Mouse (Mus musculus): ENCODE results near the gene Cdc42se1. TPM values are rescaled to one million over a fixed set of nuclear protein-coding genes. Genes with fewer than 3 reads are reported as not detected.

Gene Cdc42se1
- total RNA-seq, 2 experiments from 2014 or later, result 62.8 to 75.0 TPM

GRCm38 (mm10) chr3:95282381-95282864 lies 53.9 kb downstream of the Cdc42se1 start:
- DNase-seq (ENCODE audit: low spot score in 2 of 2), result peak; percentile 40 to 57

GRCm38 (mm10) chr3:95282865-95283588 lies 54.5 kb downstream of the Cdc42se1 start:
- peak; percentile 73 to 74 for DNase-seq (ENCODE audit: low spot score in 2 of 2)

- DNase-seq (ENCODE audit: low spot score in 2 of 2), result no peak
Measured at GRCm38 (mm10) chr3:95283589-95283941, 55.0 kb downstream of the Cdc42se1 start.

GRCm38 (mm10) chr3:95284062-95284461 lies 55.5 kb downstream of the Cdc42se1 start:
- no peak for DNase-seq (ENCODE audit: low spot score in 2 of 2)

GRCm38 (mm10) chr3:95284501-95285281 lies 56.2 kb downstream of the Cdc42se1 start:
- peak; percentile 38 to 46 for DNase-seq (ENCODE audit: low spot score in 2 of 2)

GRCm38 (mm10) chr3:95285390-95285789 lies 56.9 kb downstream of the Cdc42se1 start:
- DNase-seq (ENCODE audit: low spot score in 2 of 2), result no peak

Other genes with a start within 250 kb of the Cdc42se1 start
- 10 to 100 TPM; 22.7 to 26.1 TPM for gene Zfp687, start 213.3 kb upstream of the Cdc42se1 start, total RNA-seq (2021)
- 100 to 1,000 TPM; 267 to 274 TPM for gene Psmd4, start 186.1 kb upstream of the Cdc42se1 start, total RNA-seq (2021)
- gene Pip5k1a, start 121.8 kb upstream of the Cdc42se1 start, total RNA-seq (2021), result 10 to 100 TPM; 50.9 to 55.4 TPM
- gene Vps72, start 117.7 kb upstream of the Cdc42se1 start, total RNA-seq (2021), result 10 to 100 TPM; 45.8 to 59.5 TPM
- gene Tmod4, start 104.3 kb upstream of the Cdc42se1 start, total RNA-seq (2021), result 1 to 10 TPM in 1 of 2 experiments, not detected in 1; 1.2 TPM
- 10 to 100 TPM; 25.6 to 33.4 TPM for gene Scnm1, start 94.7 kb upstream of the Cdc42se1 start, total RNA-seq (2021)
- gene Lysmd1, start 94.6 kb upstream of the Cdc42se1 start, total RNA-seq (2021), result 1 to 10 TPM; 6.6 to 7.8 TPM
- 1 to 10 TPM; 3.0 to 4.5 TPM for gene Tnfaip8l2, start 86.4 kb upstream of the Cdc42se1 start, total RNA-seq (2021)
- 1 to 10 TPM; 1.6 to 2.5 TPM for gene Sema6c, start 68.3 kb upstream of the Cdc42se1 start, total RNA-seq (2021)
- 10 to 100 TPM; 21.4 to 22.1 TPM for gene Gabpb2, start 10.8 kb upstream of the Cdc42se1 start, total RNA-seq (2021)
- gene Mllt11, start 3.4 kb downstream of the Cdc42se1 start, total RNA-seq (2021), result 1 to 10 TPM; 5.9 to 6.2 TPM
- under 1 TPM; 0.17 to 0.26 TPM for gene Gm128, start 12.9 kb downstream of the Cdc42se1 start, total RNA-seq (2021)
- gene Bnipl, start 22.5 kb downstream of the Cdc42se1 start, total RNA-seq (2021), result not detected
- gene Mindy1, start 52.6 kb downstream of the Cdc42se1 start, total RNA-seq (2021), result 100 to 1,000 TPM in 1 of 2 experiments, 10 to 100 TPM in 1; 75.5 to 124 TPM
- gene Prune1, start 53.3 kb downstream of the Cdc42se1 start, total RNA-seq (2021), result 10 to 100 TPM; 20.1 to 21.9 TPM
- gene Anxa9, start 78.4 kb downstream of the Cdc42se1 start, total RNA-seq (2021), result 1 to 10 TPM; 1.4 to 1.7 TPM
- 100 to 1,000 TPM; 191 to 231 TPM for gene Cers2, start 86.1 kb downstream of the Cdc42se1 start, total RNA-seq (2021)
- gene Setdb1, start 128.5 kb downstream of the Cdc42se1 start, total RNA-seq (2021), result 10 to 100 TPM; 20.0 to 25.2 TPM
- not detected for gene 4930558C23Rik, start 174.1 kb downstream of the Cdc42se1 start, total RNA-seq (2021)
- gene Arnt, start 205.7 kb downstream of the Cdc42se1 start, total RNA-seq (2021), result 10 to 100 TPM; 50.1 to 60.5 TPM

All from adrenal gland, adult 18-20 months (tissue).